Mouse (Mus musculus) spleen, adult 18-20 months (tissue): ENCODE results near the gene Naa20.
A peak's percentile ranks its signal among the peaks of the same experiment; 100 is the strongest.

Experiments
- DNase-seq, 2 experiments: peaks; one replicate each; pipeline ENCODE4 v3.0.0; 2022; ENCODE audit warnings: mixed read lengths in 2 of 2

Naa20 gene

GRCm38 (mm10) chr2:145901861-145902260 lies at the start of gene Naa20:
Naa20 (plus strand) TSS chr2:145902099.
- no peak for DNase-seq

- no peak for DNase-seq
Observed at GRCm38 (mm10) chr2:145855831-145856230, 46.1 kb upstream of the Naa20 start.

- DNase-seq, result no peak
Observed at GRCm38 (mm10) chr2:145857864-145858263, 44.0 kb upstream of the Naa20 start.

- DNase-seq, result no peak
Observed at GRCm38 (mm10) chr2:145859442-145859931, 42.4 kb upstream of the Naa20 start.

GRCm38 (mm10) chr2:145859932-145860801 lies 41.7 kb upstream of the Naa20 start:
- peak; percentile 11 to 25 for DNase-seq

GRCm38 (mm10) chr2:145861193-145862123 lies 40.4 kb upstream of the Naa20 start:
- no peak for DNase-seq

- DNase-seq, result no peak
Observed at GRCm38 (mm10) chr2:145862206-145862817, 39.6 kb upstream of the Naa20 start.

GRCm38 (mm10) chr2:145865344-145865743 lies 36.6 kb upstream of the Naa20 start:
- no peak for DNase-seq

- no peak for DNase-seq
Observed at GRCm38 (mm10) chr2:145866238-145866637, 35.7 kb upstream of the Naa20 start.

- no peak for DNase-seq
Observed at GRCm38 (mm10) chr2:145866695-145867449, 35.0 kb upstream of the Naa20 start.

- no peak for DNase-seq
Observed at GRCm38 (mm10) chr2:145871308-145871707, 30.6 kb upstream of the Naa20 start.

GRCm38 (mm10) chr2:145872099-145872498 lies 29.8 kb upstream of the Naa20 start:
- DNase-seq, result no peak

- DNase-seq, result no peak
Observed at GRCm38 (mm10) chr2:145873953-145874352, 27.9 kb upstream of the Naa20 start.

GRCm38 (mm10) chr2:145874879-145875482 lies 26.9 kb upstream of the Naa20 start:
- no peak for DNase-seq

- no peak for DNase-seq
Observed at GRCm38 (mm10) chr2:145877191-145877590, 24.7 kb upstream of the Naa20 start.

- no peak for DNase-seq
Observed at GRCm38 (mm10) chr2:145880887-145881747, 20.8 kb upstream of the Naa20 start.

GRCm38 (mm10) chr2:145881932-145882331 lies 20.0 kb upstream of the Naa20 start:
- DNase-seq, result no peak

GRCm38 (mm10) chr2:145882398-145882797 lies 19.5 kb upstream of the Naa20 start:
- DNase-seq, result no peak

GRCm38 (mm10) chr2:145884036-145884912 lies 17.6 kb upstream of the Naa20 start:
- DNase-seq, result no peak
